Mouse (Mus musculus) G1E (cell line): ENCODE measurements around the gene Dnajb1.

ENCODE experiments used
- CTCF ChIP-seq: IDR thresholded peaks from 2 replicates; pipeline ENCODE4 v1.5.1; 2012; ENCODE audit warnings: low read depth, low read length, inconsistent platforms, mixed read lengths
- GATA1 ChIP-seq: IDR thresholded peaks from 2 replicates; pipeline ENCODE4 v1.6.1; 2012; ENCODE audit warnings: borderline replicate concordance, low read length, inconsistent platforms, mixed read lengths

DNA sequence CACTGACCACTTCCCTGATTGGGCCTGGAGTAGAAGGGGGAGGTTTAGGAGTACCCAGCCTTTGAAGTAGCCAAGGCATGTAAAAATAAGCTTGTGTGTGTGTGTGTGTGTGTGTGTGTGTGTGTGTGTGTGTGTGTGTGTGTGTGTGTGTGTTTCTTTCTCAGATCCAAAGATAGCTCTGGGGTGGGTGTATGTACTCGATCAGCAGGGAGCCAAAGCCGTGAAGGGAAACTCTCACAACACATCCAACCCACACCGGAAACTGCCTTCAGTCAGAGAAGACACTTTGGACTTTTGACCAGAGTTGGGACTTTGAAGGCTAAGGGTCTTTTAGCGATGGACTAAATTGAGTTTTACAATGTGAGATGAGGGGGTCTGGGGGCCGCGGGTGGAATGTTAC is 41.7 kb downstream of the Dnajb1 start:
- TF ChIP-seq CTCF (no peak), GATA1 (no peak)
